Mouse (Mus musculus): ENCODE measurements at regions not wholly inside any gene's neighbourhood (a gene's known extent, or its start where the extent isn't known, plus 50 kb on each side); places are given as distances from the start of the nearest gene placed in this dataset.

- no peak for ATAC-seq (ENCODE audit: low FRiP score, low TSS enrichment)
- Histone ChIP-seq H3K27ac (ENCODE audit: low read depth, low read length) (no peak overlapping the region), H3K9me3 (ENCODE audit: control insufficient read depth, low read length) (no peaks in the 10 kb centered on the region), H3K4me3 (ENCODE audit: low read length) (no peak overlapping the region), H3K9ac (ENCODE audit: low read depth, low read length) (no peak overlapping the region), H3K27me3 (ENCODE audit: control insufficient read depth, insufficient read depth, low read length) (no peaks in the 10 kb centered on the region), H3K36me3 (ENCODE audit: control insufficient read depth, insufficient read depth, low read length) (no peaks in the 10 kb centered on the region), H3K4me1 (ENCODE audit: control insufficient read depth, insufficient read depth, low read length) (no peaks in the 10 kb centered on the region), H3K4me2 (replicated peaks; ENCODE audit: low read depth, low read length) (no peak overlapping the region)
Measured at GRCm38 (mm10) chr1:81912607-81913006, 320.3 kb upstream of the Gm9747 start.

DNA sequence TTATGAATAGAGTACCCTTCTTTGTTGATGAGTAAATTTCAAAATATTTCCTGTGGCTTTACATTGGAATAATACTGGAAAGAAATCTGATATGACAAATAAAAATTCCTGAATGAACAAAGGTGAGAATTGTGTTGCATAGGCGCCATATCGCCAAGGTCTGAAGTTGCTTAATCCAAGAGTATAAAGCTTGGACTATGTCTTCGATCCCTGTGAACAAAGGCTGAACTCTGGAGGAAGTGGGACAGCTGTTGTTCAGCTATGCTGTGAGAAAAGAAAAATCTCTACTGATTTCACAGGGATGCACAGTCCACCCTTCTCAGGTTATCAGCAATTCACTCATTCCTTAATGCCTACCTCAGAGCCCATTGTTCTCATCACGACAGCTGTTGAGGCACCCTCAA is 319.3 kb upstream of the Gm9747 start:
- no peak for ATAC-seq (ENCODE audit: low FRiP score, low TSS enrichment)
- WGBS: 82% methylated on average over 4 of the region's 4 CpGs

GRCm38 (mm10) chr1:81916840-81917239 is 316.1 kb upstream of the Gm9747 start:
- H3K9ac ChIP-seq (ENCODE audit: low read depth, low read length): no peak overlapping the region
- no peaks in the 10 kb centered on the region for H3K9me3 ChIP-seq (ENCODE audit: control insufficient read depth, low read length)
- no peaks in the 10 kb centered on the region for H3K4me1 ChIP-seq (ENCODE audit: control insufficient read depth, insufficient read depth, low read length)
- H3K4me2 ChIP-seq (replicated peaks; ENCODE audit: low read depth, low read length): no peak overlapping the region
- no peak; the same call in 1 of the 2 replicates for ATAC-seq (ENCODE audit: low FRiP score, low TSS enrichment)
- H3K27me3 ChIP-seq (ENCODE audit: control insufficient read depth, insufficient read depth, low read length): no peaks in the 10 kb centered on the region
- 31% methylated on average over 2 of the region's 2 CpGs for WGBS
- no peak overlapping the region for H3K27ac ChIP-seq (ENCODE audit: low read depth, low read length)
- H3K36me3 ChIP-seq (ENCODE audit: control insufficient read depth, insufficient read depth, low read length): no peaks in the 10 kb centered on the region
- no peak overlapping the region for H3K4me3 ChIP-seq (ENCODE audit: low read length)

More for the DNA sequence above, 319.3 kb upstream of the Gm9747 start:
- no peak overlapping the region for H3K27ac ChIP-seq (ENCODE audit: low read depth, low read length)
- no peak overlapping the region for H3K4me3 ChIP-seq (ENCODE audit: low read length)
- H3K9ac ChIP-seq (ENCODE audit: low read depth, low read length): no peak overlapping the region
- no peaks in the 10 kb centered on the region for H3K9me3 ChIP-seq (ENCODE audit: control insufficient read depth, low read length)
- H3K36me3 ChIP-seq (ENCODE audit: control insufficient read depth, insufficient read depth, low read length): no peaks in the 10 kb centered on the region
- no peak overlapping the region for H3K4me2 ChIP-seq (replicated peaks; ENCODE audit: low read depth, low read length)
- H3K4me1 ChIP-seq (ENCODE audit: control insufficient read depth, insufficient read depth, low read length): no peaks in the 10 kb centered on the region
- H3K27me3 ChIP-seq (ENCODE audit: control insufficient read depth, insufficient read depth, low read length): no peaks in the 10 kb centered on the region

GRCm38 (mm10) chr1:81927721-81928120 is 305.2 kb upstream of the Gm9747 start:
- no peak for ATAC-seq (ENCODE audit: low FRiP score, low TSS enrichment)
- Histone ChIP-seq H3K27me3 (ENCODE audit: control insufficient read depth, insufficient read depth, low read length) (no peaks in the 10 kb centered on the region), H3K36me3 (ENCODE audit: control insufficient read depth, insufficient read depth, low read length) (no peaks in the 10 kb centered on the region), H3K4me1 (ENCODE audit: control insufficient read depth, insufficient read depth, low read length) (no peaks in the 10 kb centered on the region), H3K9ac (ENCODE audit: low read depth, low read length) (no peak overlapping the region), H3K4me2 (replicated peaks; ENCODE audit: low read depth, low read length) (no peak overlapping the region), H3K27ac (ENCODE audit: low read depth, low read length) (no peak overlapping the region), H3K9me3 (ENCODE audit: control insufficient read depth, low read length) (no peaks in the 10 kb centered on the region), H3K4me3 (ENCODE audit: low read length) (no peak overlapping the region)
- WGBS: 79% methylated on average over 5 of the region's 5 CpGs

DNA sequence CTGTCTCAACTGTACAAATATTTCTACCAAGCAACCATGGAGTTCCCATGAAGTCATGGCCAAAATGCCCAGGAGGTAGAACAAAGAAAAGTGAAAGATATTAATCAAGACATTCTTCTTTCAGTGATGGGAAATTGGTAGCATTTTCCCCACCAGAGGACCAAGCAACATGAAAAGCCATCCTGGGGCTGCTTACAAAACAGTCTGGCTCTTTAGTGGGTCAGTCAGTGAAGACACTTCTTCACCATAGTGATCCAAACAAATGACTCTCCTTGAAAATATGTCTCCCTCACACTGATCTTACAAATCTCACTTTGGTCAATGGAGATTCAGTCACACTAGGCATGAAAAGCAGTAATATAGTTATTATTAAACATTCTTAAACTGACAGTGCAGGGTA is 299.8 kb upstream of the Gm9747 start:
- no peaks in the 10 kb centered on the region for H3K9me3 ChIP-seq (ENCODE audit: control insufficient read depth, low read length)

DNA sequence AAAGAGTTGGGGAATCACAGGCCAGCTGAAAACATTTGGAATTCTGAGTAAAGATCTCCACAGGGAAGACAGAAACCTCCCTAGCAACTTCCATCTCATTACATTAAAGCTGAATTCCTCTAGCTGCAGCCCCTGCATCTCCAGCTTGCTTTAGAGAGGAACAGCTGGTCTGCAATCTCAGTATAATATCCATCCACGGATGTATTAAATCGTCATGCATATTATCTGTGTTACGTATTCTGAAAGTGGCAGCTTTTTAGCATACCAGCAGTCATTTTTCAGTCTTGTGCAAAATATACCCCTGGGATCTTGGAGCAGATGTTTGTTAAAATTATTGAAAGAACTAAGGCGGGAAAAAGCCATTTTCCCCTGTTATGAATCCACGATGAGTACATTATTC is 287.7 kb upstream of the Gm9747 start:
- Histone ChIP-seq H3K4me1 (ENCODE audit: control insufficient read depth, insufficient read depth, low read length) (no peaks in the 10 kb centered on the region), H3K9me3 (ENCODE audit: control insufficient read depth, low read length) (no peaks in the 10 kb centered on the region), H3K9ac (ENCODE audit: low read depth, low read length) (no peak overlapping the region), H3K27ac (ENCODE audit: low read depth, low read length) (no peak overlapping the region), H3K36me3 (ENCODE audit: control insufficient read depth, insufficient read depth, low read length) (no peaks in the 10 kb centered on the region), H3K4me3 (ENCODE audit: low read length) (no peak overlapping the region), H3K27me3 (ENCODE audit: control insufficient read depth, insufficient read depth, low read length) (no peaks in the 10 kb centered on the region), H3K4me2 (replicated peaks; ENCODE audit: low read depth, low read length) (no peak overlapping the region)
- WGBS: 82% methylated on average over 5 of the region's 5 CpGs
- ATAC-seq (ENCODE audit: low FRiP score, low TSS enrichment): no peak

More for the DNA sequence above, 299.8 kb upstream of the Gm9747 start:
- ATAC-seq (ENCODE audit: low FRiP score, low TSS enrichment): no peak
- H3K36me3 ChIP-seq (ENCODE audit: control insufficient read depth, insufficient read depth, low read length): no peaks in the 10 kb centered on the region
- H3K4me1 ChIP-seq (ENCODE audit: control insufficient read depth, insufficient read depth, low read length): no peaks in the 10 kb centered on the region
- no peak overlapping the region for H3K4me2 ChIP-seq (replicated peaks; ENCODE audit: low read depth, low read length)
- H3K27ac ChIP-seq (ENCODE audit: low read depth, low read length): no peak overlapping the region
- H3K9ac ChIP-seq (ENCODE audit: low read depth, low read length): no peak overlapping the region
- H3K4me3 ChIP-seq (ENCODE audit: low read length): no peak overlapping the region
- no peaks in the 10 kb centered on the region for H3K27me3 ChIP-seq (ENCODE audit: control insufficient read depth, insufficient read depth, low read length)

DNA sequence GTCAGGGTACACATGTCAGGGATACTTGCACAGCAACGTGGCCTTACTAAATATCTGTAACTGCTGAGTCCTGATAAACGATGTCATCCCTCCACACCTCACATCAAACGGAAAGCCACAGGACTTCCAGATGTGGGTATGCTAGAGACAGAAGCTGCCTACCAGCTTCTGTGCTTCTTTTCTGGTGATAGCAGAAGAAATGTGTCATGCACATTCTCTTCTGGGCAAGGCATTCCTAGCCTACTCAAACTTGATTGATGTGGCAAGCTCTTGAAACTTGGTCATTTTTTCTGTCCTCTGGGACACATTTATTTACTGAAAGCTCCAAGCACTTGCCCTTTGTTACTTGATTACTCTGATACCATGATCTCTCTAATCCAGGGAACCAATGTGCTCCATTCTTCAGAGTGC is 282.8 kb upstream of the Gm9747 start:
- no peaks in the 10 kb centered on the region for H3K4me1 ChIP-seq (ENCODE audit: control insufficient read depth, insufficient read depth, low read length)
- no peak overlapping the region for H3K4me3 ChIP-seq (ENCODE audit: low read length)
- H3K9me3 ChIP-seq (ENCODE audit: control insufficient read depth, low read length): no peaks in the 10 kb centered on the region
- no peak overlapping the region for H3K4me2 ChIP-seq (replicated peaks; ENCODE audit: low read depth, low read length)
- 62% methylated on average over 3 of the region's 3 CpGs for WGBS
- no peak for ATAC-seq (ENCODE audit: low FRiP score, low TSS enrichment)
- no peaks in the 10 kb centered on the region for H3K36me3 ChIP-seq (ENCODE audit: control insufficient read depth, insufficient read depth, low read length)
- no peaks in the 10 kb centered on the region for H3K27me3 ChIP-seq (ENCODE audit: control insufficient read depth, insufficient read depth, low read length)
- no peak overlapping the region for H3K27ac ChIP-seq (ENCODE audit: low read depth, low read length)
- H3K9ac ChIP-seq (ENCODE audit: low read depth, low read length): no peak overlapping the region

DNA sequence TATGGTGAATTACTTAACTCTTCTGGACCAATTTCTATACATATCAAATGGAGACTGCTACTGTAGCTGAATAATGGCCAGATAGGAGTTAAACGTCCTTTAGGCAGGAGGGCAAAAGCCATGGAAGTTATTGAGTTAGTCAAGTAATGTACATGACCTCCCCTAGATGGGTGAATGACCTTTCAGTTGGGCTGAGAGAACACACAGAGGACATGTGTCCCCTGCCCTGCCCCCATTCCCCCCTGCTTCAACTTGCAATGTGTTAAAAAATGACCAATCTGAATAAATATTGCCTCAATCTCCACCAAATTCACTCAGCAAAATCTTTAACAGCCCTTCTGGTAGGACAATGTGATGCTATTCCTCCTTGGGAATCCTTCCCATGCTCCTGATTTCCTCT is 282.1 kb upstream of the Gm9747 start:
- Histone ChIP-seq H3K4me1 (ENCODE audit: control insufficient read depth, insufficient read depth, low read length) (no peaks in the 10 kb centered on the region), H3K9me3 (ENCODE audit: control insufficient read depth, low read length) (no peaks in the 10 kb centered on the region), H3K9ac (ENCODE audit: low read depth, low read length) (no peak overlapping the region), H3K27ac (ENCODE audit: low read depth, low read length) (no peak overlapping the region), H3K36me3 (ENCODE audit: control insufficient read depth, insufficient read depth, low read length) (no peaks in the 10 kb centered on the region), H3K4me3 (ENCODE audit: low read length) (no peak overlapping the region), H3K4me2 (replicated peaks; ENCODE audit: low read depth, low read length) (no peak overlapping the region), H3K27me3 (ENCODE audit: control insufficient read depth, insufficient read depth, low read length) (no peaks in the 10 kb centered on the region)
- no peak for ATAC-seq (ENCODE audit: low FRiP score, low TSS enrichment)
- 51% methylated on average over 1 of the region's 1 CpGs for WGBS

- H3K4me1 ChIP-seq (ENCODE audit: control insufficient read depth, insufficient read depth, low read length): no peaks in the 10 kb centered on the region
- 84% methylated on average over 4 of the region's 4 CpGs for WGBS
- H3K9me3 ChIP-seq (ENCODE audit: control insufficient read depth, low read length): no peaks in the 10 kb centered on the region
- H3K36me3 ChIP-seq (ENCODE audit: control insufficient read depth, insufficient read depth, low read length): no peaks in the 10 kb centered on the region
- H3K4me3 ChIP-seq (ENCODE audit: low read length): no peak overlapping the region
- no peaks in the 10 kb centered on the region for H3K27me3 ChIP-seq (ENCODE audit: control insufficient read depth, insufficient read depth, low read length)
- no peak overlapping the region for H3K9ac ChIP-seq (ENCODE audit: low read depth, low read length)
- no peak overlapping the region for H3K27ac ChIP-seq (ENCODE audit: low read depth, low read length)
- H3K4me2 ChIP-seq (replicated peaks; ENCODE audit: low read depth, low read length): no peak overlapping the region
- no peak for ATAC-seq (ENCODE audit: low FRiP score, low TSS enrichment)
Measured at GRCm38 (mm10) chr1:81951493-81952011, 281.4 kb upstream of the Gm9747 start.

DNA sequence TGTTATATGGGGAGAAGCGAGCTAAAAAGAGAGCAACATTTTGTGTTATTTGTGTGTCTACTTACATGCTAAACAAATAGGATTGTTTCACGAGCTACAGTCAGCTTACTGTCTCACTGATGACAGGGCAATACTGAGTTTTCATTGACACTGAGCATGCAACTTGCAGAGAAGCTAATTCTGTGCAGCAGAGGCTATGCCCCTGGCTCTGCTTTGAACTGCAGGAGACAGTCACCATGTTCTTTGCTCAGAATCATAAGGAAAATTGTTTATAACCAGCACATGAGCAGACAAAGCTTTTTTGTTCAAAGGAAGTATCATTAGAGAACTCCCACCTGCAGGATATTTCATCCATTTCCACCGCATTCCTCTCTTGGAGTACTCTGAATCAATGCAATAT is 280.8 kb upstream of the Gm9747 start:
- H3K4me1 ChIP-seq (ENCODE audit: control insufficient read depth, insufficient read depth, low read length): no peaks in the 10 kb centered on the region
- H3K9me3 ChIP-seq (ENCODE audit: control insufficient read depth, low read length): no peaks in the 10 kb centered on the region
- 73% methylated on average over 3 of the region's 3 CpGs for WGBS
- H3K27ac ChIP-seq (ENCODE audit: low read depth, low read length): no peak overlapping the region
- no peak overlapping the region for H3K4me2 ChIP-seq (replicated peaks; ENCODE audit: low read depth, low read length)
- no peak overlapping the region for H3K9ac ChIP-seq (ENCODE audit: low read depth, low read length)
- no peak for ATAC-seq (ENCODE audit: low FRiP score, low TSS enrichment)
- H3K27me3 ChIP-seq (ENCODE audit: control insufficient read depth, insufficient read depth, low read length): no peaks in the 10 kb centered on the region
- H3K4me3 ChIP-seq (ENCODE audit: low read length): no peak overlapping the region
- H3K36me3 ChIP-seq (ENCODE audit: control insufficient read depth, insufficient read depth, low read length): no peaks in the 10 kb centered on the region

Measured in kidney, embryonic 14.5 days (tissue).